Mouse (Mus musculus): ENCODE data around the gene Slc33a1. TPM values are rescaled to one million over a fixed set of nuclear protein-coding genes. Genes with fewer than 3 reads are reported as not detected.

Gene Slc33a1
- total RNA-seq (2022) = 10 to 100 TPM; 26.2 to 31.3 (median 30.0) TPM

GRCm38 (mm10) chr3:63964100-63964921 is at the start of gene Slc33a1:
Gene Slc33a1, minus strand, starts transcription at chr3:63964768.
- peak; percentile 99 to 100 for DNase-seq (ENCODE audit: low spot score in 2 of 2)

DNA sequence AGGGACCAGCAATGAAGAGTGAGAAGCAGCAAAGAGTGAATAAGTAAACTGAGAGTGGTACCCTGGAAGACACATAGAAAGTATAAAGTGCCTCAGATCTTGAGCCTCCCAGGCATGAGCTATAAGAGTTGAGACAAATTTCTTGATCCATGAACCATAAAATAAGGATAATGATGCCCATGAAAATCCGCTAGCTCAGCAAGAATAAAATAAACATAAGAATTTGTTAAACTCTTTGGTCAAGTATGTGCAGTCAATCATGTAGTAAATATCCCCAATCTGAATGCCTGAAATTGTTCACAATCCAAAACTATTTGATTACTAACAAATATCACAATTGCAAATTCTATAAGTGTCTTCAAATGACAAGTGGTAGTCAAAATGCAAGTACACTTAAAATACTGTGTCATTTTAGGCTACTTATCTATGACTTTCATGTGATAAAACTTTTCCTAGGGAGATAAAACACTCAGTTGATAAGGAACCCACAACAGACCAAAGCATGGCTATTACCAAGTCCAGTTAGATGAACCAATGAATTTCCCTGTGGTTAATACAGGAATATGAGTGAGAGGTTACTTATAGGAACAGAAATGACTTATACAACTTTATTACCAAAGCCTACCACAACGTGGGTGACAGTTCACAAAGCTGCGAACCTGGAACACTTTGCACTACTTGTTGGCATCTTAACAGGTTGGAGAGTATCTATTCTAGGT is 24.3 kb upstream of the Slc33a1 start:
- DNase-seq (ENCODE audit: low spot score in 2 of 2) = no peak

DNA sequence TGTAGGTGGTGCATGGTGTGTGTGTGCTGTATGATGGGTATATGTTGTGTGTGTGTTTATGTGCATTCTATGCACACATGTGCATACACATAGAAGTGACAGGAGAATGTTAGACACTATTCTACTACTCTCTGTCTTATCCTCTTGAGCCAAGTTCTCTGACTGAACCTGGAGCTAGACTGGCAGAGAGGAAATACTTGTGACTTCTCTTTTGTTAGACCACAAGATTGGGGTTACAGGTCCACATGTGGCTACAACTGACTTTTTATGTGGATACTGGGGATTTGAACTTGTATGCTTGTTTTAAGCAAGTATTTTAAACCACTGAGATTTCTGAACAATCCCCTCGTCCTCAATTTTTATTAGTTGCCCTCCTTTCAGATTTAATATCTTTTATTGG is 22.1 kb upstream of the Slc33a1 start:
- DNase-seq (ENCODE audit: low spot score in 2 of 2) = no peak

DNA sequence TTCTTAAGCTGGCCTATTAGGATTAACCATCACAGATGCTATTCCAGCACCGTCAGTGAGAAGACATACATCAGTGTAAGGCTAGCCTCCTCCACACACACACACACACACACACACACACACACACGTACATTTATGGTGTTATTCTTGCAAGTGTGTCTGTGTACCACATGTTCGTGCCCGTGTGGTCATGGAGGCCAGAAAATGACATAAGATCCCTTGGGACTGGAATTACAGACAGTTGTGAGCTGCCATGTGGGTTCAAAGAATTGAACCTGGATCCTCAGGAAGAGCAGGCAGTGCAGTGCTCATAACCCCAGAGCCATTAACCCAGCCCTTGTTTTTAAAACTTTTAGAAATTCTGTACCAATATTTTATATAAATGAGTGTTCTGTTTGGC is 13.3 kb upstream of the Slc33a1 start:
- no peak for DNase-seq (ENCODE audit: low spot score in 2 of 2)

- peak; percentile 89 for DNase-seq (ENCODE audit: low spot score in 2 of 2)
These were observed 11.7 kb upstream of the Slc33a1 start, which contains the start of gene Gmps for GRCm38 (mm10) chr3:63975955-63976908. Gene Gmps, plus strand, starts transcription at chr3:63976106.

- no peak for DNase-seq (ENCODE audit: low spot score in 2 of 2)
These were observed 1.4 kb upstream of the Slc33a1 start for GRCm38 (mm10) chr3:63965929-63966328.

DNA sequence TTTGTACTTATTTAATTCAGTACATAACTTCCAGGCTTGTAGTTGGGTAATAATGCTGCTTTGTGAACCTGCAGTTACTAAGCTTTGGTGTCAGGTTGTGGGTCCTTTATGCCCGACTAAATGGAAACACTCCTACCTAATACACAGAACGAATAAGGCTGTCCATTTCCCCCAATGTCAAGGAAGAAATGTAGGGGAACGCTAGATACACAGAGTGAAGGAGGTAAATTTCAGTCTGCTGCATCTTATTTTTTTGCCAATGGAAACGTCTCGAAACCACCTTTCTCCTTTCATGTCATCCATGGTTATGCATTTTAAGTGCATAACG is 318 bp upstream of the Slc33a1 start:
- DNase-seq (ENCODE audit: low spot score in 2 of 2) = no peak

GRCm38 (mm10) chr3:63963421-63964099 is 1.0 kb downstream of the Slc33a1 start:
- DNase-seq (ENCODE audit: low spot score in 2 of 2) = peak in 1 of 2 experiments; percentile 3

- DNase-seq (ENCODE audit: low spot score in 2 of 2) = no peak
These were observed 14.7 kb downstream of the Slc33a1 start for GRCm38 (mm10) chr3:63949837-63950236.

DNA sequence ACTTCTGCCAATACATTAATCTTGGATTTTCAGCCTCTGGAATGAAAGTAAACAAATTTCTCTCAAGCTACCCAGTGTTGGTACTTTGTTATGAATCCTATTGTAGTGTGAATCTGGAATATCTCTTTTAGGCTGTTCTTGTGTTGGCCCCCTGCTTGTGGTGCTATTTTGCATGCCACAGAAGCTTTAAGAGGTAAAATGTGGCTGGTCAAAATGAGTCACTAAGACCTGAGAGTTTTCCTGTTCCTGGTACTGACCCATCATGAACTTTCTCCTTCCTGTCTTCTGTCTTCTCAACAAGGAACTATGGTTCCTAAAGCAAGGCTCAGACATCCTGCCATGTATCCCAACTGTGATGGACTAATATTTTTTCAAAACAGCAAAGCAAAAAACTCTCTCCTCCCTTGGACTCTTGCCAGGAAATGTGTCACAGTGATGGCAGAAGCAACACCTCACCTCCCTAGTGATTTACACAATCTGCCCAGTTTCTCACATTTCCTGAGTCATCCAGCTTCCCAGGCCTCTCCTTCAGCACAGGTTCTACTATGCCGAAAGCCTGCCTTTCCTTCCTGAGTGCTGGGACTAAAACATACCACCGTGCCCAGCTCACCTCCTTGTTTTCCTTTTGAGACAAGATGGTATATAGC is 23.2 kb downstream of the Slc33a1 start:
- DNase-seq (ENCODE audit: low spot score in 2 of 2) = peak; percentile 25 to 35

DNA sequence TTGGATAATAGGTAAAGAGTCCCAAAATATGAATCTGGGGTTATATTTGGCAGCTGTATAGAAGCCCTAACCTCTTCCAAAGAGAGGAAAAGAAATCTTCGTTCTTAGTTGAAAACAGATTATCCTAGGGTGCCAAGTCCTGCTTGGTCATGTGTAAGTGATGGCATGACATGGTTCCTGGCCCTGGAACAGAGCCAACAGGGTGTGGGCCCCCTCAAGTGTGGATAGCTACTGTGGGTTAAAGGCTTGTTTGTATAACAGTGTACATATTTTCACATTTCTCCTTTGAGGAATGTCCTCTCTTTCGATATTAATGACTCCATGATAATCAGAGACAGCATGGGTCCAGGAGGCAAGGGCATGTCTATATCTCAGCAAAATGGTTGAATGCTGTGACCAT is 25.6 kb downstream of the Slc33a1 start:
- no peak for DNase-seq (ENCODE audit: low spot score in 2 of 2)

DNA sequence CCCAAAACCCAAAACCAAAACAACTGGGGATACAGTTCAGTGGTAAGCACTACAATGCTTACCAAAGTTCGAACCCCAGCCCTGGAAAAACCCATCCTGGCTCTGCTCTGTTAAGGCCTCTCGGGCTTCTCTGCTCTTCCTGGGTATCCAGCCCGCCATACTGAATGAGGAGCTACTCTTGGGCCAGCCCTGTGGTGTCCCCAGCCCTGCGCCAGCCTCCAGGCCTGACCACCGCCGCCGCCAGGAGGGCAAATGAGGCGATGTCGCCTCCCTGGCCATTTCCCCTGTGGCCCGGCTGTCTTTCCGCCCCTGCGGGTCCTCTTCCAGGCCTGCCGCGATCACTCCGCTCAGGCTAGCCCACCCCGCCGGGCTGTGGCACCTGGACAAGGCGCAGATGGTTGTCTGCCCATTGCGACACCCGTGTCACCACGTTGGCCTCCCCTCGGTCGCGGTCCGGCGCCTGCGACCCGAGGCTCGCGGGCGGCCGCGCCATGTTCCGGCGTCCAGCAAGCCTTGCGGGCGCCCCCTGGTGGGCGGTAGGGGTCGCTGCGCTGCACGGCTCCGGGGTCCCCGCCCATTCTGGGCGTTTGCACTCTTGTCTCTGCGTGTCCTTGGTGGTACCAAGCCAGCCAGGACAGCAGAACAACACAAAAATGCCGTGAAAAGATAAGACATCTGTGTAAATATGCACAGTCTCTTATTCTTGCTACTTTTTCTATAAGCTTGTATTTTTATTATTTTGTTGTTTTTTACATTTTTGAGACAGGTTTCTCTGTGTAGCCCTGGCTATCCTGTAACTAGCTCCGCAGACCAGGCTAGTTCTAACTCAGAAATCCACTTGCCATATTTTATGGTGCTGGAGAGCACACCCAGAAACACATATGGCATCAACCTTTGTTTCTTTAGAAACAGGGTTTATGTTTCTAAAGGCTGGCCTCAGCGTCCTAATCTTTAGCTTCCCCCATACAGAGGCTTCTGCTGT is 35.4 kb downstream of the Slc33a1 start, which contains the start of gene E130311K13Rik:
E130311K13Rik (minus strand) TSS at position 595 of the 982 bp plus-strand sequence.
- DNase-seq (ENCODE audit: low spot score in 2 of 2) = peak; percentile 76 to 92

DNA sequence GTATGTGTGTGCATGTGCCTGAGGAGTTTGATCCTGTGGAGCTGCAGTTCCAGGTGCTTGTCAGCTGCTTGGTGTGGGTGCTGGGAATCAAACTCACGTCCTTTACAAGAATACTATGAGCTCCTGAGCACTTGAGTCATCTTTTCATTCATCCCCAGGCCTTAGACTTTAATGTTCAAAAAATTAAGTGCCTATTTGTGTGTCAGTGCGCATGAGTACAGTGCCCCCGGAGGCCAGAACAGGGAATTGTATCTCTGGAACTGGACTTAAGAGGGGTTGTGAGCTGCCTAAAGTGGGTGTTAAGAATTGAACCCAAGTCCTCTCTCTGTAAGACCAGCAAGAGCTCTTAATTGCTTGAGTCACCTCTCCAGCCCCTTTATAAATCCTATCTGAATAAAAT is 44.9 kb downstream of the Slc33a1 start:
- no peak for DNase-seq (ENCODE audit: low spot score in 2 of 2)

DNA sequence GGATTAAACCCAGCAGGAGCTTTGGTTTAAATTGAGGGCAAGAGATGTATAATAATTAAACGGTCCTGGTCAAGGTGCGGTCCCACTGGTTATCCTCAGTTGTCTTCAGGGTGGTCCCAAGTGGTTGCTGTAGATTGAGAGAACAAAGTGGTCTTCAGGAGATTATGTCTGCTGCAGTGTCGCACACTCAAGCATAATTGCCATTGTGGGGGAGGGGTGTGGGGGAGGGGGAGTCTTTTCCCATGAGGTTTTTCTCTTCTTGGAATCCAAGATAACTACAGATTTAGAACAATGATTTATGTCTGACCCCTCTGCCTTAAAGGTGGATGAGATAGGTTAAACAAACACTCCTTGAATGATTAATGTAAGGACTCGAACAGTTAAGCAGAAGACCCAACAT is 54.3 kb downstream of the Slc33a1 start:
- DNase-seq (ENCODE audit: low spot score in 2 of 2) = no peak

- no peak for DNase-seq (ENCODE audit: low spot score in 2 of 2)
These were observed 59.3 kb downstream of the Slc33a1 start for GRCm38 (mm10) chr3:63905241-63905640.

DNA sequence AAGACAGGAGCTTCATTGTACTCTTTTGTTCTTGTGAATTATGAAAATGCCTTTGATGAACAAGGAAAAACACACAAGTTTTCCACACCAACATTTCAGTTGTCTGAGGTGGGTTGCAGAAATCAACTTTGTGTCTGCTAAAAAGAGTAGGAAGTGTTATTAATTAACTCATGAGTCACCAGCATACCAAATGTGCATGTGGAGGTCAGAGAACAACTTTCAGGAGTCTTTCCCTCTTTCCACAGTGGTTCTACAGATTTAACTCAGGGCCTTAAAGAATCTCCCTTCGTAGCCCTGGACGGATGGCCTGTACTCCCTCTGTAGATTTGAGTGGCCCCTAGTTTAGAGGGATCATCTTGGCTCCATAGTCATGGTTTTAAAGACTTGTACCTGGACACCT is 60.4 kb downstream of the Slc33a1 start:
- DNase-seq (ENCODE audit: low spot score in 2 of 2) = no peak

- peak in 1 of 2 experiments; percentile 26 for DNase-seq (ENCODE audit: low spot score in 2 of 2)
These were observed 64.5 kb downstream of the Slc33a1 start for GRCm38 (mm10) chr3:63900021-63900571.

- DNase-seq (ENCODE audit: low spot score in 2 of 2) = peak in 1 of 2 experiments; percentile 13
These were observed 65.3 kb downstream of the Slc33a1 start, which contains the start of gene Plch1 for GRCm38 (mm10) chr3:63899309-63899695. Gene Plch1, minus strand, starts transcription at chr3:63899472.

Measured in layer of hippocampus, adult 8-10 months (tissue).